Mouse (Mus musculus) liver, adult 2 months (tissue): Measurements from ENCODE around the gene Pi4k2b. TPM values are rescaled to one million over a fixed set of nuclear protein-coding genes. Genes with fewer than 3 reads are reported as not detected.
"Not testable (repeated sequence)": the region's sequence is repeated elsewhere in the genome, so short reads cannot be mapped to it uniquely, and the experiment has no call there.

Source experiments
- DNase-seq: peaks from one replicate; pipeline ENCODE4 v3.0.0-alpha.2; 2011; ENCODE audit warnings: low read depth, low spot score; ENCODE audit errors: extremely low read depth
- H3K27ac ChIP-seq: fragments of 200-500 bp; replicated peaks from 2 replicates; pipeline ENCODE4 v1.5.1; 2012; ENCODE audit warnings: low read depth, mild to moderate bottlenecking, control low read depth, inconsistent platforms, low read length; ENCODE audit not compliant: insufficient read depth
- H3K27me3 ChIP-seq: fragments of 200-500 bp; 2 replicates; pipeline ENCODE4 v1.6.1; 2012; ENCODE audit warnings: mild to moderate bottlenecking, moderate library complexity, low read length, inconsistent platforms; ENCODE audit not compliant: control insufficient read depth, insufficient read depth
- H3K36me3 ChIP-seq: fragments of 200-500 bp; 2 replicates; pipeline ENCODE4 v1.6.1; 2012; ENCODE audit warnings: low read length, inconsistent platforms; ENCODE audit not compliant: control insufficient read depth, insufficient read depth
- H3K4me1 ChIP-seq: fragments of 200-500 bp; 2 replicates; pipeline ENCODE4 v1.6.1; 2011; ENCODE audit warnings: low read length; ENCODE audit not compliant: control insufficient read depth, insufficient read depth
- H3K4me3 ChIP-seq: fragments of 200-500 bp; 2 replicates; pipeline ENCODE4 v1.5.1; 2011; ENCODE audit warnings: low read depth, mild to moderate bottlenecking, control low read depth, low read length, moderate library complexity; ENCODE audit not compliant: insufficient read depth
- H3K79me2 ChIP-seq: fragments of 200-500 bp; 2 replicates; pipeline ENCODE4 v1.6.1; 2012; ENCODE audit warnings: inconsistent platforms, mild to moderate bottlenecking, low read length, moderate library complexity; ENCODE audit not compliant: control insufficient read depth, insufficient read depth
- H3K9ac ChIP-seq: fragments of 200-500 bp; 2 replicates; pipeline ENCODE4 v1.6.1; 2012; ENCODE audit warnings: low read depth, mild to moderate bottlenecking, control low read depth, inconsistent platforms, low read length
- CTCF ChIP-seq: fragments of 200-500 bp; IDR thresholded peaks from 2 replicates; pipeline ENCODE4 v1.5.1; 2011; ENCODE audit warnings: low read depth, low read length, control low read depth
- POLR2A ChIP-seq: fragments of 200-500 bp; IDR thresholded peaks from 2 replicates; pipeline ENCODE4 v1.6.1; 2011; ENCODE audit warnings: low read length, control low read depth; ENCODE audit not compliant: insufficient read depth; ENCODE audit errors: extremely low read depth
- WGBS: fragments of 180-500 bp; shearing (Covaris S2); methylation state at CpG from one replicate; pipeline ENCODE4 v1.1.7; 2018; 5-methylcytosine and 5-hydroxymethylcytosine counted together
- polyA plus RNA-seq: library from polyadenylated mRNA; depleted of rRNA; stranded (reverse); fragments of >200 nt; gene quantifications from 2 replicates; pipeline ENCODE4 v1.2.3, GENCODE M21; 2012
- total RNA-seq: library from RNA; depleted of rRNA; stranded (reverse); fragments of >200 nt; gene quantifications from 2 replicates; pipeline ENCODE4 v1.2.3, GENCODE M21; 2014

Gene Pi4k2b
- total and polyA plus RNA-seq, 2 experiments = 10.3 to 30.0 TPM

- TF ChIP-seq CTCF = no peak
- H3K27ac ChIP-seq = no peak overlapping the region
- H3K79me2 ChIP-seq = no peaks in the 10 kb centered on the region
- 92% methylated on average over 7 of the region's 7 CpGs for WGBS
- H3K27me3 ChIP-seq = no peaks in the 10 kb centered on the region
- H3K4me1 ChIP-seq = no peaks in the 10 kb centered on the region
- DNase-seq = no peak
- no peak overlapping the region for H3K9ac ChIP-seq
- no peak overlapping the region for H3K4me3 ChIP-seq
- H3K36me3 ChIP-seq = peaks cover 32% of the 10 kb centered on the region
These were observed 21.2 kb downstream of the Pi4k2b start for GRCm38 (mm10) chr5:52762586-52762985.

- H3K4me1 ChIP-seq = no peaks in the 10 kb centered on the region
- H3K27ac ChIP-seq = no peak overlapping the region
- H3K79me2 ChIP-seq = no peaks in the 10 kb centered on the region
- no peak for DNase-seq
- peaks cover 13% of the 10 kb centered on the region; the same call in 1 of the 2 replicates for H3K36me3 ChIP-seq
- H3K9ac ChIP-seq = no peak overlapping the region
- WGBS = 89% methylated on average over 5 of the region's 5 CpGs
- H3K4me3 ChIP-seq = no peak overlapping the region
- H3K27me3 ChIP-seq = no peaks in the 10 kb centered on the region
- TF ChIP-seq CTCF (no peak), POLR2A (no peak)
These were observed 32.9 kb downstream of the Pi4k2b start for GRCm38 (mm10) chr5:52774267-52774666.

- H3K9ac ChIP-seq = no peak within 1 kb of the TSS
- no peak within 1 kb of the TSS for H3K4me3 ChIP-seq
- H3K27me3 ChIP-seq = no peaks in the 10 kb centered on the region
- peaks cover 4% of the 10 kb centered on the region; the same call in 1 of the 2 replicates for H3K36me3 ChIP-seq
- no peaks in the 10 kb centered on the region for H3K4me1 ChIP-seq
- no peak within 1 kb of the TSS for H3K27ac ChIP-seq
- no peak for TF ChIP-seq POLR2A
- no peak for TF ChIP-seq CTCF
- H3K79me2 ChIP-seq = no peaks in the 10 kb centered on the region
- 79% methylated on average over 8 of the region's 8 CpGs for WGBS
- no peak for DNase-seq
These were observed 33.9 kb downstream of the Pi4k2b start, which contains the start of gene Zcchc4 for GRCm38 (mm10) chr5:52775237-52775636. Gene Zcchc4 (plus strand): TSS chr5:52775409.

- 91% methylated on average over 8 of the region's 8 CpGs for WGBS
- H3K79me2 ChIP-seq, H3K9ac ChIP-seq, H3K36me3 ChIP-seq, H3K27ac ChIP-seq, DNase-seq, H3K4me1 ChIP-seq, H3K4me3 ChIP-seq, H3K27me3 ChIP-seq: not testable (repeated sequence)
These were observed 35.3 kb downstream of the Pi4k2b start for GRCm38 (mm10) chr5:52776466-52777354.

GRCm38 (mm10) chr5:52782523-52783250 lies 41.3 kb downstream of the Pi4k2b start:
- Histone ChIP-seq H3K36me3 (peaks cover 8% of the 10 kb centered on the region; the same call in 1 of the 2 replicates), H3K4me3 (peak overlapping the region; percentile 100), H3K4me1 (no peaks in the 10 kb centered on the region), H3K79me2 (no peaks in the 10 kb centered on the region), H3K9ac (peak overlapping the region; percentile 99), H3K27ac (peak overlapping the region; percentile 83), H3K27me3 (no peaks in the 10 kb centered on the region)
- peak; percentile 82 for DNase-seq
- TF ChIP-seq POLR2A = 0 out of 2 replicates have a peak, but pooled peaks have one; percentile 42
- peak; percentile 80 for TF ChIP-seq CTCF
- 4% methylated on average over 37 of the region's 37 CpGs for WGBS

- DNase-seq = no peak
- H3K4me1 ChIP-seq = no peaks in the 10 kb centered on the region
- peak overlapping the region; percentile 99 for H3K9ac ChIP-seq
- 1% methylated on average over 9 of the region's 9 CpGs for WGBS
- TF ChIP-seq POLR2A (no peak), CTCF (no peak)
- H3K27me3 ChIP-seq = no peaks in the 10 kb centered on the region
- H3K4me3 ChIP-seq = peak overlapping the region; percentile 100
- no peaks in the 10 kb centered on the region for H3K79me2 ChIP-seq
- H3K36me3 ChIP-seq = peaks cover 8% of the 10 kb centered on the region; the same call in 1 of the 2 replicates
- peak overlapping the region; percentile 83 for H3K27ac ChIP-seq
These were observed 41.9 kb downstream of the Pi4k2b start for GRCm38 (mm10) chr5:52783251-52783620.
